Mouse (Mus musculus): ENCODE measurements around the gene Shisa5. TPM values are rescaled to one million over a fixed set of nuclear protein-coding genes. Genes with fewer than 3 reads are reported as not detected.
A peak's percentile ranks its signal among the peaks of the same experiment; 100 is the strongest.

Shisa5 gene
- polyA plus RNA-seq, 1 experiment from 2014 or later, result 68.4 TPM

GRCm38 (mm10) chr9:109028919-109029318 lies 9.4 kb upstream of the Shisa5 start:
- Histone ChIP-seq H3K27ac (no peak overlapping the region), H3K36me3 (replicated peaks) (peaks cover 9% of the 10 kb centered on the region), H3K9ac (no peak overlapping the region), H3K4me2 (no peak overlapping the region), H3K9me3 (no peaks in the 10 kb centered on the region), H3K4me3 (no peak overlapping the region), H3K4me1 (no peaks in the 10 kb centered on the region), H3K27me3 (replicated peaks) (no peaks in the 10 kb centered on the region)
- 72% methylated on average over 5 of the region's 5 CpGs for whole genome bisulfite sequencing
- ATAC-seq (replicated peaks), result no peak

DNA sequence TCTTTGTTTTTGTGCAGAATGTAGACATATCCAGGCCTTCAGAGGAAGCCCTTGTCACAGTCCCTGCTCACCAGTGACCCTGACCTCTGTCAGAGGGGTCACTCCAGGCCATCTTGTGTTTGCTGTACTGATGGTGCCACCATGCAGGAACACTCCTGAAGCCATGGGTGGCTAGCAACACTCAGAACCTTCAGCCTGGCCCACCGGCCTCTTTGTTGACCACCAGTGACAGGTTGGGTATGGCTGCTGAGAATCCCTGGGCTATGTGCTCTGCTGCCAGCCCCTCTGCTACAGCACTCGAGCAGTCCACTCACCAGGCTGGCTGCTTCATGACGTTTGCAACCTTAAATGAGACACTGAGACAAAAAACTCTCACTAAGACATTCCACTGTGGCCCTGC lies 8.1 kb upstream of the Shisa5 start:
- Histone ChIP-seq H3K27ac (no peak overlapping the region), H3K27me3 (replicated peaks) (no peaks in the 10 kb centered on the region), H3K4me3 (no peak overlapping the region), H3K9ac (no peak overlapping the region), H3K36me3 (replicated peaks) (peaks cover 3% of the 10 kb centered on the region; the same call in 1 of the 2 replicates), H3K9me3 (no peaks in the 10 kb centered on the region), H3K4me1 (no peaks in the 10 kb centered on the region), H3K4me2 (no peak overlapping the region)
- WGBS, result 73% methylated on average over 3 of the region's 3 CpGs
- ATAC-seq (replicated peaks), result no peak

DNA sequence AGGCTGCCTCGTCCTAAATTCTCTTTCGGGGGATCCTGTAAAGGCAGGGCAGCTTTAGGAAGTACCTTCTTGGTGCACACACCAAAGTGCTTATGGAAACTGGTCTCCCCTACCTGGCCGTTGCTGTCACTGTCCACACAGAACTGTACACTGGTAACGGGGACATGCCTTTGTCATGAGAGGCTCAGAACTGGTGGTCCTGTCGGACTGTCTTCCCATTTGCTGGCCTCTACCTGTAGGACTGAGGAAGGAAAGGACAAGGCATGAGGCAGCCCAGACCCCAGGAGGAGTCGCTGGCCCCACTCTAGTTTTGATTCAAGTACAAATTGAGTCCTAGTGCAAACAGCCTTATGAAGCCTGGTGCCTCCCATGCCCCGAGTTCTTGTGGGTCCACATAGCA lies 7.4 kb upstream of the Shisa5 start:
- no peaks in the 10 kb centered on the region for H3K9me3 ChIP-seq
- 94% methylated on average over 7 of the region's 7 CpGs for WGBS
- H3K4me1 ChIP-seq, result no peaks in the 10 kb centered on the region
- ATAC-seq (replicated peaks), result no peak
- no peak overlapping the region for H3K27ac ChIP-seq
- H3K36me3 ChIP-seq (replicated peaks), result peaks cover 2% of the 10 kb centered on the region; the same call in 1 of the 2 replicates
- H3K27me3 ChIP-seq (replicated peaks), result no peaks in the 10 kb centered on the region
- H3K4me3 ChIP-seq, result no peak overlapping the region
- H3K4me2 ChIP-seq, result no peak overlapping the region
- H3K9ac ChIP-seq, result no peak overlapping the region

GRCm38 (mm10) chr9:109031686-109032085 lies 6.7 kb upstream of the Shisa5 start:
- no peaks in the 10 kb centered on the region for H3K4me1 ChIP-seq
- H3K27me3 ChIP-seq (replicated peaks), result no peaks in the 10 kb centered on the region
- H3K9me3 ChIP-seq, result no peaks in the 10 kb centered on the region
- no peak overlapping the region for H3K9ac ChIP-seq
- no peak overlapping the region for H3K4me2 ChIP-seq
- H3K27ac ChIP-seq, result no peak overlapping the region
- WGBS, result 86% methylated on average over 8 of the region's 8 CpGs
- H3K4me3 ChIP-seq, result no peak overlapping the region
- no peak for ATAC-seq (replicated peaks)
- no peaks in the 10 kb centered on the region; the same call in 1 of the 2 replicates for H3K36me3 ChIP-seq (replicated peaks)

DNA sequence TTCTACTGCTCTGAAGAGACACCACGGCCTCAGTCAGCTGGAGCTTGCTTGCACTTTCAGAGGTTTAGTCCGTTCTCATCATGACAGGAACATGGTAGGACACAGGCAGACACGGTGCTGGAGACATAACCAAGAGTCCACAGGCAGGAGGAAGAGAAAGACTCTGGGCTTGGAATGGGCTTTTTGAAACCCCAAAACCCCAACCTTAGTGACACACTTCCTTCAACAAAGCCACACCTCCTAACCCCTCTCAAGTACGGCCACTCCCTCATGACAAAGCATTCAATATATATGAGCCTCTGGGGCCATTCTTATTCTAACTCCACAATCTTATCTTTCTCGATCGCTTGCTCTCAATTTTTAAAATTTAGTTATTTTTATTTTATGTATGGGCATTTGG lies 5.9 kb upstream of the Shisa5 start:
- H3K36me3 ChIP-seq (replicated peaks), result no peaks in the 10 kb centered on the region; the same call in 1 of the 2 replicates
- no peak overlapping the region for H3K4me3 ChIP-seq
- H3K9ac ChIP-seq, result no peak overlapping the region
- H3K4me2 ChIP-seq, result no peak overlapping the region
- no peak for ATAC-seq (replicated peaks)
- no peaks in the 10 kb centered on the region for H3K27me3 ChIP-seq (replicated peaks)
- no peaks in the 10 kb centered on the region for H3K9me3 ChIP-seq
- H3K4me1 ChIP-seq, result no peaks in the 10 kb centered on the region
- H3K27ac ChIP-seq, result no peak overlapping the region
- 85% methylated on average over 6 of the region's 6 CpGs for WGBS

- H3K27me3 ChIP-seq (replicated peaks), result no peaks in the 10 kb centered on the region
- WGBS, result 15% methylated on average over 8 of the region's 8 CpGs
- H3K4me2 ChIP-seq, result peak overlapping the region; percentile 96
- H3K9ac ChIP-seq, result peak overlapping the region; percentile 66
- ATAC-seq (replicated peaks), result peak; percentile 24
- no peak overlapping the region for H3K27ac ChIP-seq
- no peaks in the 10 kb centered on the region for H3K36me3 ChIP-seq (replicated peaks)
- H3K4me1 ChIP-seq, result peaks cover 9% of the 10 kb centered on the region; the same call in 1 of the 2 replicates
- H3K9me3 ChIP-seq, result no peaks in the 10 kb centered on the region
- H3K4me3 ChIP-seq, result peak overlapping the region; percentile 64
Measured at GRCm38 (mm10) chr9:109038901-109039364, 568 bp downstream of the Shisa5 start.

DNA sequence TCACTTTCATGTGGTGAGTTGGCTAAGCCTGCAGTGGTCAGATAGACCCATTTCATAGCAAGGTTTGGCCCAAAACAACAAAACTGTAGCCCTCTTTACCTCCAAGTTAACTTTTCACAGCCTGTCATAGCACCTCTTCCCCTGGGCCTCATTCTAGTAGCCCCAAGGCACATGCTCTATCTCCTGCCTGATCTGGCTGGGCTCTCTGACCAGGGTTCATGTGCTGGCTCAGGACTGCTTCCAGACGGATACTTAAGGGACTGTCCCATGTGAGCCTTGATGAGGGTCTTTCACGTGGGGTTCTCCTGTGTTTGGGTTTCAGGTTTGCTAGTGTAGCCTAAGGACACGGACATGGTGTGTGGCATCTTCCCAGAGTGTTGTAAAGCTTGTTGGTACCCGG lies 1.3 kb downstream of the Shisa5 start:
- no peak overlapping the region for H3K27ac ChIP-seq
- H3K27me3 ChIP-seq (replicated peaks), result no peaks in the 10 kb centered on the region
- ATAC-seq (replicated peaks), result no peak
- 0 out of 2 replicates have a peak overlapping the region, but pooled peaks have one; percentile 96 for H3K4me2 ChIP-seq
- H3K4me3 ChIP-seq, result no peak overlapping the region
- no peaks in the 10 kb centered on the region for H3K9me3 ChIP-seq
- H3K4me1 ChIP-seq, result peaks cover 9% of the 10 kb centered on the region; the same call in 1 of the 2 replicates
- 84% methylated on average over 4 of the region's 4 CpGs for WGBS
- H3K36me3 ChIP-seq (replicated peaks), result no peaks in the 10 kb centered on the region
- H3K9ac ChIP-seq, result no peak overlapping the region

DNA sequence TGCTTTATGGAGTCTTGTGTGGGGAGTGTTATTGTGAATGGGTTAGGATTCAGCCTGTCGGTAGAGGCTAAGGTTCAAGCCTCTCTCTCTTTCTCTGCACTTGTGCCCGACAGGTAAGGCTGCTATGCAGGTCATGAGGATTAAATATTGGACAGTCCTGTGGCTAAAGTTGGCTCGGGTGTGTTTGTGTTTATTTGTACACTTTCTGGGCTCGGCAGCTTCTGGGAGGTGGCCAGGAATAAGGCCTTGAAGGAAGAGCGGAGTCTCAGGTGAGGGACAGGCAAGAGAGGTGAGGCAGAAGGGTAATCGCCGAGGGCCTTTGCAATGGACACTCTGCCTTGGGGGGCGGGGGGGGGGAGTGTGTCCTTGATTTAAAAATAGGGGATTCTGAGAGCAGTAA lies 1.9 kb downstream of the Shisa5 start:
- no peaks in the 10 kb centered on the region for H3K9me3 ChIP-seq
- no peak overlapping the region for H3K27ac ChIP-seq
- no peak overlapping the region for H3K9ac ChIP-seq
- H3K4me3 ChIP-seq, result no peak overlapping the region
- no peaks in the 10 kb centered on the region for H3K36me3 ChIP-seq (replicated peaks)
- no peak for ATAC-seq (replicated peaks)
- H3K4me2 ChIP-seq, result no peak overlapping the region
- H3K27me3 ChIP-seq (replicated peaks), result no peaks in the 10 kb centered on the region
- peaks cover 9% of the 10 kb centered on the region; the same call in 1 of the 2 replicates for H3K4me1 ChIP-seq
- 87% methylated on average over 8 of the region's 8 CpGs for WGBS

DNA sequence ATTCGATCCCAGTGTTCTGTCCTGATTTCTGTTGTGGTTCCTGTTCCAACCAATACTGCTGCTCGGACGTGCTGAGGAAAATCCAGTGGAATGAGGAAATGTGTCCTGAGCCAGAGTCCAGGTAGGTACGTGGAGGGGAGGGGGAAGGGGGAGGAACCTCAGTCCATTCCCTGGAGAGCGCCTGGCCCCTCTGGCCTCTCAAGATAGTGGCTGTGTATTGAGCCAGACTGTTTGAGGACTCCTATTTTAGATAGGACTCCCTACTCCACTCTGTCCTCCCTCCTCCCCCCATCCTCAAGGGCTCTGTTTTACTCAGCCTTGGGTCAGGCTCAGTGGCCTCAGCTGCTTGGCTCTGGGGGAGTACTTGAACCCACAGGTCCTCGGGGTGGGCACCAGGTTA lies 2.5 kb downstream of the Shisa5 start:
- no peak overlapping the region for H3K27ac ChIP-seq
- no peak overlapping the region for H3K9ac ChIP-seq
- peaks cover 9% of the 10 kb centered on the region; the same call in 1 of the 2 replicates for H3K4me1 ChIP-seq
- H3K4me2 ChIP-seq, result no peak overlapping the region
- H3K36me3 ChIP-seq (replicated peaks), result no peaks in the 10 kb centered on the region
- H3K27me3 ChIP-seq (replicated peaks), result no peaks in the 10 kb centered on the region
- H3K9me3 ChIP-seq, result no peaks in the 10 kb centered on the region
- no peak overlapping the region for H3K4me3 ChIP-seq
- ATAC-seq (replicated peaks), result no peak
- 80% methylated on average over 6 of the region's 6 CpGs for WGBS

DNA sequence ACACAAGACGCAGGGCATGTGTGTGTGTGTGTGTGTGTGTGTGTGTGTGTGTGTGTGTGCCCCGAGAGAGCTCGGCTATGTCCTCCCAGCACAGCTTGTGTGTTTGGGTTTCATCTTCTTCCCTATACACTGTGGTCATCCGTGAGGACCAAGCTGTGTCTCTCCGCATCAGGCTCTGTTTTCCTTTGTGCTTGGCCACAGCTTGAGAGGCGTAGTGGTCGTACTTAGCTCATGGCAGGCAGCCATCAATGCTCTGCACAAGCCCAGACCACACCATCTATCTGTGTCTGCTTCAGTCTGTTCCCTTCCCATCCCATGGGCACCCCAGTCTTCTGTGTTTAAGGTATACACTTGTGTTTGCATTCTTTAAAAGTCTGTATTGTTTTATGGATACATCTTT lies 3.0 kb downstream of the Shisa5 start:
- Histone ChIP-seq H3K9me3 (no peaks in the 10 kb centered on the region), H3K27me3 (replicated peaks) (no peaks in the 10 kb centered on the region), H3K4me2 (no peak overlapping the region), H3K4me3 (no peak overlapping the region), H3K4me1 (peaks cover 9% of the 10 kb centered on the region; the same call in 1 of the 2 replicates), H3K9ac (no peak overlapping the region), H3K36me3 (replicated peaks) (no peaks in the 10 kb centered on the region), H3K27ac (no peak overlapping the region)
- 75% methylated on average over 7 of the region's 7 CpGs for WGBS
- no peak for ATAC-seq (replicated peaks)

DNA sequence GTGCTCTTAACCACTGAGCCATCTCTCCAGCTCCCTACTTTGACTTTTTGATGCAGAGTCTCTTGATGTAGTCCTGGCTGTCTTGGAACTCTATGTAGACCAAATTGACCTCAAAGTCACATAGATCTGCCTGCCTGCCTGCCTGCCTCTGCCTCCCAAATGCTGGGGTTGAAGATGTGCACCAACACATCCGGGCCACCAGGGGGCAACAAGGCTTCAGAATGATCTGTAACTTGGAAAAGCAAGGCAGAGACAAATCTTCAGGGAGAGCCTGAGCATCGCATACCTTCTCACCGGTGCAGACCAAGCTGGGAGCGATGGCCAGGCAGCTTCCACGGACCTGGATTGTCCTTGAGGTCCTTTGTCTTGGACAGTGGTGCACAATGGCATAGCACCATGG lies 7.9 kb downstream of the Shisa5 start:
- Histone ChIP-seq H3K4me2 (no peak overlapping the region), H3K27ac (no peak overlapping the region), H3K9me3 (no peaks in the 10 kb centered on the region), H3K36me3 (replicated peaks) (no peaks in the 10 kb centered on the region), H3K4me1 (no peaks in the 10 kb centered on the region), H3K4me3 (no peak overlapping the region), H3K9ac (no peak overlapping the region), H3K27me3 (replicated peaks) (no peaks in the 10 kb centered on the region)
- WGBS, result 29% methylated on average over 5 of the region's 5 CpGs
- ATAC-seq (replicated peaks), result no peak

DNA sequence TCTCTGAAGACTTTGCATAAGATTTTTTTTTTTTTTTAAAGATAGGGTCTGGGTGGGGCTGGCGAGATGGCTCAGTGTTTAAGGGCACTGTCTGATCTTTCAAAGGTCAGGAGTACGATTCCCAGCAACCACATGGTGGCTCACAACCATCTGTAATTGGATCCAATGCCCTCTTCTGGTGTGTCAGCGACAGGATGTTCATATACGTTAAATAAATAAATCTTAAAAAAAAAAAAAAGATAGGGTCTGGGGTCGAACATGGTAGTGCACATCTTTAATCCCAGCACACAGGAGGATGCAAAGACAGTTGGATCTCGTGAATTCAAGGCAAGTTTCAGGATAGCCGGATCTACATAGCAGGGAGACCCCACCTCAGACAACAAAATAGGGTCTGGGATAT lies 11.0 kb downstream of the Shisa5 start:
- Histone ChIP-seq H3K27me3 (replicated peaks) (no peaks in the 10 kb centered on the region), H3K4me1 (peaks cover under 1% of the 10 kb centered on the region; the same call in 1 of the 2 replicates), H3K4me2 (no peak overlapping the region), H3K9ac (no peak overlapping the region), H3K36me3 (replicated peaks) (no peaks in the 10 kb centered on the region), H3K4me3 (no peak overlapping the region), H3K27ac (no peak overlapping the region), H3K9me3 (no peaks in the 10 kb centered on the region)
- ATAC-seq (replicated peaks), result no peak
- 83% methylated on average over 7 of the region's 7 CpGs for WGBS

DNA sequence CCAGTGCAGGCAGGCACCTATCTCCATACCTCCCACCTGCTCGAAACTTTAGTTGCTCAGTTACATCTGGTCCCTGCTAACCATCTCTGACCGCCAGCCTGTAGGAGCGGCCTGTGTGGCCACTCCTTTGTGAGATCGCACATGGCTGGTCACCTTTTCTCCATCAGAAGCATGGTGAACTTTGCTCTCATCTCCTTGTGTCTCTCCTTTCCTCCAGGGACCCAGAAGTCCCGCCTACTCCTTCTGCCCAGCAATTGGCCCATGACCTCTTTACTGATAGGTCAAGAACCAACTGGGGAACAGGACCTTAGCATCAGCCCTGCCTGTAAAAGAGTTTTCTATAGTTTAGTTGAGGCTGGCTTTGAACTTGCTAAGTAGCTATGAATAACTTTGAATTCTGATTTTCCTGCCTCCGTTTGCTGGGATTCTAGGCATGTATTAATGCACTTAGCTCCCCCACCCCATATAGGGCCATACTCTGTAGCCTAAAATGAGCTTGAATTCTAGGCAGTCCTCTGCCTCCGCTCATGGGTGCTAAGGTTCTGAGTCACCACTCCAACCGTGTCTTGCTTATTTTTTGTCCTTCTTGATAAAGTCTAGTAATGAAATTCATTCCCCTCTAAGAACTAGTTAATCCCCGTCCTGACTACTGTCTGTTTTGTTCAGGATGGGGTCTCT lies 11.8 kb downstream of the Shisa5 start:
- no peak overlapping the region for H3K4me3 ChIP-seq
- no peak overlapping the region for H3K9ac ChIP-seq
- H3K27ac ChIP-seq, result no peak overlapping the region
- peaks cover 5% of the 10 kb centered on the region; the same call in 1 of the 2 replicates for H3K4me1 ChIP-seq
- H3K36me3 ChIP-seq (replicated peaks), result no peaks in the 10 kb centered on the region
- no peak for ATAC-seq (replicated peaks)
- H3K9me3 ChIP-seq, result no peaks in the 10 kb centered on the region
- H3K27me3 ChIP-seq (replicated peaks), result no peaks in the 10 kb centered on the region
- 81% methylated on average over 9 of the region's 9 CpGs for WGBS
- no peak overlapping the region for H3K4me2 ChIP-seq

Data from midbrain, embryonic 15.5 days (tissue).